Mouse (Mus musculus) right cerebral cortex, postnatal 14 days (tissue): ENCODE results near the gene Reep6.
A peak's percentile ranks its signal among the peaks of the same experiment; 100 is the strongest.
"Not testable (repeated sequence)": the region's sequence is repeated elsewhere in the genome, so short reads cannot be mapped to it uniquely, and the experiment has no call there.

ENCODE experiments used
- DNase-seq: peaks from one replicate; pipeline ENCODE4 v3.0.0; 2022

Gene Reep6

DNA sequence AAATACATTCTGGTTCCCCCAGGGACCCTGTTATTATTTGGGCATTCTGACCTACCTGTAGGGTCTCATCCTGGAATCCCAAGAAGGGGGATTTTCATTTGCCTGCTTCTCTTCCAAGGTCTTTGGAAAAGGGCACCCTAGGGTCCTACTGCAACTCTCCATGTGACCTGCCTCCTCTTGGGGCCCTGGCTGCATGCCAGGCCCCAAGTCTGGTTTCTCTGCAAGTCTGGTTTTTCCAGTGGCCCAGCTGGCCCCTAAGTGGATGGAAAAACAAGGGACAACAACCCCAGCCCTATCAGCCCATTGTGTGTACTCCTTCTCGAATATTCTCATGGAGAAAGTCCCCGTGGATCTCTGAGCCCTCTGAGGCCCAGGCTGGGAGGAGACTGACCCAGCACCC, 1.1 kb downstream of the Reep6 start:
- DNase-seq = no peak

DNA sequence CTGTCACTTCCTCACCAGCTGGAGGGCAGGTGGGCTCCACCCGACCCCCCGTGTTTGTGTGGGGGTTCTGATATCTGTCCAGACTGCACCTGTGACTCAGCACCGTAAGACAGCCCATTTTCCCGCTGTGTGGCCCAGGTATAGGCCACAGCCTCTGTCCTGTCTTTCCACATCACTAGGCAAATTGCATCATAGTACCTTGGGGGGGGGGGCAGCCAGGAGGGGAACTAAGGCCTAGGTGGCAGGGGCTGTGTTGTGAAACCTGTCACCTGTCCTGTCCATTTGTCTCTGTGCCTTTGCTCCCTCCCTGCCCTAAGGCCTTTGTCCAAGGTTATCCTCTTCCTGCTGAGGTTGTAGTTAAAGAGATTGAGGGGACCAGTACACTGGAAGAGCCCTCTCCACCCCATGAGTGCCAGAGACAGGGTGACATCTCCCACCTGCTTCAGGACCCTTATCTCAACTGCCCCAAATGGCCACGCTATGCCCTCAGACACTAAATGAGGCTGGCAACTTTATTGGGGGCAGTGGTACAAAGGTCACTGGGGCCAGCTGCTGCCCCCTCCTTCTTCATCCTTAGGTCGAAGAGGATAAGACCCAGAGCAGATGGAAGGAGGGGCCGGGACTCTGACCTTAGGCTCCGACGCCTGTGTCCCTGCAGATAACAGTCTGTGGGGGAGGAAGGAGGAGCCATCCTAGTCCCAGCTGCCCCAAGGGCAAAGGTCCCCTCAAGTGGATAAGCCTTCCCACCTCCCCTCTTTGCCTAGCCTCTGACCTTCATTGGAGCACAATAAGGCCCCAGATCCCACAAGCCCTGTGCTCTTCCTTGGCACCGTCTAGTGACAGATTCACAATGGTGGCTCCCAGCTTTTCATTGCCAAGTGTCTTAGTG, 2.1 kb downstream of the Reep6 start:
- DNase-seq = no peak

DNA sequence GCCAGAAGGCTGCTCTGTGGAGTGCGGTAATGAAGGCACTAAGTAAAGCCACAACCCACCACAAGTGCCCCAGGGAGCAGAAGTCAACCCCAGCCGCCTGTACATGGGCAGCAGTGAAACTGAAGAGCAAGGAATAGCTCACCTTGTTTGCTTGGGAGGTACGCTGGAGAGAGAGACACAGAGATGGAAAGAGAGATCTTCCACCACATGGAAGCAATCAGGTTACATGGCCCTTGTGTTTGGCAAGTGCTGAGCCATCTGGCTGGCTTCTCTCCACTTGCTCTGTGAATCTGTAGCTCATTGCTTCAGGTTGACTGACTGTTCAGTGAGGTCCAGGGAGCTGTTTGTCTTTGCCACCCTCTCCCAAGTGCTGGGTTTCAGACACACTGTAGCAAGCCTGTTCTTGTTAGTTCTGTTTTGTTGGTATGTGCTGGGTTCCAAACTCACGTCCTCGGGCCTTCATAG, 2.8 kb downstream of the Reep6 start:
- DNase-seq = no peak

DNA sequence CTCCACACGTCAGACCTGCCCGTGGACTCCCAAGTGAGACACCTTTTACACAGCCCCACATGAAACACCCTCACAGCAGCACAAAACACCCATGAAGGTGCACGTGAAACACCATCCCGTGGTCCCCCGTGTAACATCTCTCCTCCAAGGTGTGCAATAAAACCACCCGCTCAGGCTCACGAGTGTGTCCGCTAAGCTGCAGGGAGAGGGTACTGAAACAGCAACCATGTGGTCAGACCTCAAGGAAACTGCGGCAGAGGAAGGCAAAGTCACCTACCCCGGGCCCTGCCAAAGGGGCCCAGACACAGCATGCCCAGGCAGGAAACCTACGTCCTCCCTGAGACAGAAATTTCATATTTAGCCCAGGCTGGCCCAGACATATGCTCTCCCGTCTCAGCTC, 6.5 kb downstream of the Reep6 start:
- DNase-seq = no peak

DNA sequence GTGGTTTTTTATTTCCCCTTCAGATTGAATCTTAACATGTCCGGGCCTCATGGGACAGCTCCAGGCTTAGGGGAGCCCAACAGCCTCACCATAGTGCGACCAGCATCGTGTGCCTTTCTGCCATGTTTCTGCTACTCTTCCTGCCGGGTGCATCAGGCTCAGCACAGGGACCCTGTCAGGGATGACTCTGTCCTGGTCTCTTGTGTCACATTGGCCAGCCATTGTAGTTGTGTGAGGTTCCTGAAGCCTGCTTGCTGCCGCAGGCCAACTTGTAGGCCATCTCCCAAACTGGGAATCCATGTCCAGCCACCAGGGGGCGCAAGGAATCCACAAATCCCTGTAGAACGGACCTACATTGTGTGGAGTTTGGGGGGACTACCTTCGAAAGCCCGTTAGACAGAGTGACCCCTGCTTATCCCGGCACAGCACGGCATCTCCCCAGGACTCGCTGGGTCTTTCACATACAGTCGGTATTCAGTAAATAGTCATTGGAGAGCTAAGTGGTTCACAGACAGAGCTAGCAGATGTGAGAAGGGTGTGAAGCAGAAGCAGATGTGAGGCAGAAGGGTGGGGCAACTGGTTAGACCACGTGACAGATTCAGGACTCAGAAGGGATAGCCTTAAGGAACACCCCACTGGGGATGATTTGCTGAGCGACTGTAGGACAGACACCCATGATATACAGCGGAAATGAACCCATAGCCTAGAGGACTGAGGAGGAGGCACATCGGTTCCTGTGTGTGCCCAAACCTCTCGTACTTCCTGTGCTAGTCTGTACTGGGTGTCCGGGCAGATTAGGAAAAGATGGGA, 10.4 kb downstream of the Reep6 start:
- DNase-seq = peak; percentile 89

DNA sequence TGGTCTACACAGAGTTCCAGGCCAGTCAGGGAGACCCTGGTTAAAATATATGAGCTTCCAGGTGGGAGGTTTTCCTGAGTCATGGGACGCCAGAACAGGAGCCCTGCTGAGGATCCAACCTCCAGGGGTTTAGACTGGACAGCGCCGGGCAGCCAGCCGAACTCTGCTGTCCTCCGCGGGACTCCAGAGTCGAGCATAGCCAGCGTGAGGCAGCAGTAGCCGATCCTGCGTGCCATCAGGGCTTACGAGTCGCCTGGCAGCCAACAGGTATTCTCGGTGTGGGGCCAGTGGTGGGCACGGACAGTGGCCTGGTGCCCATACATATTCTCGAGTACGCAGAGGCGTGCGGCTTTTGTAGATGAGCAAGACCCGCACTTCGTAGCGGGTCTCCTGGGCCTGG, 11.3 kb downstream of the Reep6 start:
- DNase-seq = no peak

DNA sequence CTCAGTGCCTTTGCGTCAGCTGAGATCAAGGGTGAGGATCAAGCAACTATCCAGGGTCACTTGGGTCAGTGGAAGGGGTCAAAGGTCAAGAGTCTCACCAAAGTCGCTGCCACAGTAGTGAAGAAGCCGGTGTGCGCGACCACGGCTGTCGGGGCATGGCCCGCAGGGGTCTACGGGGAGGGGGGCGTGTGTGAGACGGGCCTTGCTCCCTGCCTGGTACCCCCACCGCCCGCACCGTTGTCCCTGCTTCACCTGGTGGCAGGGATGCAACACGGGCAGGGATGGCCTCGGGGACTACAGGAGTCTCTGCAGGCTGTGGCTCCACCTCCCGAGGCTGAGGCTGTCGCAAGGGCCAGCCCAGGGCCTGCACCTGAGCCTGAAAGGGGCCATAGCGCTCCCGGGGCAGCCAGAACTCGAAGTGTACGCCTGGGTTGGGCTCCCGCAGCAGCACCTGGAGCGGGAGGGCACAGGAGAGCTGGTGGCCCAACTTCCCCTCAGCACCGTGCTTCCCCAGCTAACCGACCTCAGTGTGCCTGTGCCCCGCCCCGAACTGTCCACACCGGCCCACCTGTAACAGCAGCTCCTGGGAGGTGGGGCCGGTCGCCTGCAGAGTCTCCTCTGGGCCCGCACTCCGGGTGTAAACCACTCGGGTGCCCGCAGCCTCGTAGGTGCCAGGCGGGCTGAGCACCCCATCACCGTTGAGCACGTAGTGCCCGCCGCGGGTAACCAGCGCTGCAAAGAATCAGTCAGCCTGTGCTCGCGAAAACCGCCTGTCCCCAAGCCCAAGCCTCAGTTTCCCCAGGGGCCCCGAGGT, 11.9 kb downstream of the Reep6 start:
- DNase-seq = no peak

DNA sequence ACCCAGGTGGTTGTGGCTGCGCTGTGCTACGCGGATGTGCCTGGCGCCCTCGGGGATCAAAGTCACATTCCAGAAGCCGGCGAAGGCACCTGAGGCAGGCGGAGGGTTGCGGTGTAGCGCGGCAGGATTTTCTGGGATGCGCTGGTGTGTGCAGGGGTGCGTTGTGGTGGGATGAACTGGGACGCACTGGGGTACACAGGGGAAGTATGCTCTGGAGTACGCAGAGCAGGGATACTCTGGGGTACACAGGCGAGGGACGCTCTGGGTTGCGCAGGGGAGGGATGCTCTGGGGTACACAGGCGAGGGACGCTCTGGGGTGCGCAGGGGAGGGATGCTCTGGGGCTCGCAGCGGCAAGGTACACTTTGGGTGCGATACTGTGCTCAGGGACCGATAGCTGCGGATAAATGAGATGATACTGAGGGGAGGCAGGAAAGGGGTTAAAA, 12.6 kb downstream of the Reep6 start:
- DNase-seq = no peak

DNA sequence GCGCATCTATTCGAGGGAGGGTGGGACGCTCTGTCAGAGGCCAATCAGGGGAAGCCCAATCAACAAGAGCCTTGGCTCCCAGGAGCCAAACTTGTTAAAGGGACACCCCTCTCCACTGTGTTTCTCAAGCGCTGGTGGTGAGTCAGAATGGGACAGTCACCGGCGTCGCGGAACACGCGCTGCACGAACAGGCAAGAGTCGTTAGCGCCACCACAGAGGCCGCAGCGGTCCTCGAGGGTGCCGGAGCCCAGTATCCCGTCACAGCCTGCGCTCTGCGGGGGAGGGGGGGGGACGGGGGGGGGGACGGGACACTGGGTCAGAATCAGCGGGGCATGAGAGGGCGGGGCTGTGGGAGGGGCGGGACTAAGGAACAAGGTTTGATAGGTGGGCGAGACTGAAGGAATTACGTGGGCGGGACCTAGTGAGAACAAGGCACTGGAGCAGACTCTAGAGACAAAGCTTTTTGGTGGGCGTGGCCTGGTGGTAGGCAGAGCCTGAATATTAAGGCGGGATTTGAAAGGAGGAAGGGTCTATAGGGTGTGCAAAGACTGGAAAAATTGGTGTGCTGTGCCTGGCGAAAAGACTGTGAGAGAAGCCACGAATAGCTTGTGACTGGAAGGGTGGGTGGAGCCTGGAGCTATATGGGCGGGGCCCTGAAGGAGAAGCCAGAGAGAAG, 13.1 kb downstream of the Reep6 start:
- no peak for DNase-seq

DNA sequence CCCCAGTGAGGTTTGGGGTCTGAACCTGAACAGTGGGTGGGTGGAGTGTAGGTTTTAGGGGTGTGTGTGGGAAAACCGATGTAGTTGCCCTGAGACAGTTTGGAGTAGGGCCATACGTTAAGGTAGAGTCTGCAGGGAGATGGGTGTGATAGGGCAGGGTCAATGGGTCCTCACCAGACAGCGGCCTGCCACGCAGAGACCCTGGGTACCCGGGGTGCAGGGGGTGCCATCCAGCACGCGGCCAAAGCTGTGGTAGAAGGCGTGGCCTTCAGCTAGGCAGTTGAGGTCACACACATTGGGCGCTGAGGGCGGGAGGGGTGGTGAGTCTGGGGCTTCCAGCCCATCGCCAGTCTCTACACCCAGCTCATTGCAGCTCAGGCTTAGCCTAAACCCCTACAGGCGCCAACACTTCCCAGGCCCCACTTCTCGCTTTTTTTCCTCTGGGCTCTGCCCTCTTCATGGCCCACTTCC, 13.7 kb downstream of the Reep6 start:
- DNase-seq = no peak

DNA sequence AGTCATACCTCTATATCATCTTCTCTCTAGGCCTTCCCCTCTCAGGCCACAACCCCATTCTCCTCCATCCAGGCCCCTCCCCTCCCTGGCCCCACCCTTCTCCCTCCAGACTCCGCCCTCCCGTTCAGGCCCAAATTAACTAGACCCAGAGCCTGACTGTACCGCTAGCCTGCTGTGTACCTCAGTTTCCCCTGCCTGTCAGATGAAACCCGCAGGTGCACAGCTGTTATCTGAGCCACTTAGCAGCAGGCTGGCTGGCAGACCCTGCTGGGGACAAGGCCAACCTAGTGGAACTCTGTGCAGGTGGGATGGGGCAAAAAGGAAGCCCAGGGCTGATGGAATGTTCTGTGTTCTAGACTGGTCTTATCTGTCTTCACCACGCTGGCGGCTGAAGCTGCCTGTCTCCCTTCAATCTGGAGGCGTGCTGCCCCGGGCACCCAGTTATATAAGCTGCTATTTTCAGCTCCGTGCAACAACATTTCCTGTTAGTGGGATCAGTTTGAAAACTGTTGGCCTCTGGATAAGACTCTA, 14.4 kb downstream of the Reep6 start:
- DNase-seq = no peak

DNA sequence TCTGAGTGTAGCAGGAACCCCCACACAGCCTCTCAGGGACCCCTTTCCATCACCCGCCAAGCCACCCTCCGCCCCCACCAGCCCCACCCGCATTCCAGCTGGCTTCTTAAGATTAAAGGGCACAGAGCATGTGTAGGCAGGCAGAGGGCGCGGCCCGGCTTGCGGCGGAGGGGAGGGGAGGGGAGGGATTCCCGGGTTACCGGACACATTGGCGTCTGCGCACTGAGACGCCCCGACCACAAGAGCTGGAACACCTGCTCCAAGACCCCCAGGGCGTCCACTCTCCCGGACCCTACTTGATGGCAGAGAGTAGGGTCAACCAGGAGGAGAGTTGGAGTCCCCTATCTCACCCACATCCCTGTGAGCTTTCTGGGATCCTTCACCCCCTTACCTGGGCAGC, 15.4 kb downstream of the Reep6 start:
- DNase-seq = no peak

DNA sequence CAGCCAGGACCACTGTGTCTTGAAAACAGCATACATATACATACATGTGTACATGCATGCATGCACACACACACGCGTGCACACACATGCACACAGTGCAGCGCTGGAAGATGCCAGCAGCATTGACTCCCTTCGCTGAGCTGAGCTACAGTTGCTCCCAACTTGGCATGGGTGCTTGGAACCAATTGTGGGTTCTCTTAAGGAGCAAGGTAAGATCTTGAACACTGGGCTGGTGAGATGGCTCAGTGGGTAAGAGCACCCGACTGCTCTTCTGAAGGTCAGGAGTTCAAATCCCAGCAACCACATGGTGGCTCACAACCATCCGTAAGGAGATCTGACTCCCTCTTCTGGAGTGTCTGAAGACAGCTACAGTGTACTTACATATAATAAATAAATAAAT, 16.2 kb downstream of the Reep6 start:
- DNase-seq = not testable (repeated sequence)

DNA sequence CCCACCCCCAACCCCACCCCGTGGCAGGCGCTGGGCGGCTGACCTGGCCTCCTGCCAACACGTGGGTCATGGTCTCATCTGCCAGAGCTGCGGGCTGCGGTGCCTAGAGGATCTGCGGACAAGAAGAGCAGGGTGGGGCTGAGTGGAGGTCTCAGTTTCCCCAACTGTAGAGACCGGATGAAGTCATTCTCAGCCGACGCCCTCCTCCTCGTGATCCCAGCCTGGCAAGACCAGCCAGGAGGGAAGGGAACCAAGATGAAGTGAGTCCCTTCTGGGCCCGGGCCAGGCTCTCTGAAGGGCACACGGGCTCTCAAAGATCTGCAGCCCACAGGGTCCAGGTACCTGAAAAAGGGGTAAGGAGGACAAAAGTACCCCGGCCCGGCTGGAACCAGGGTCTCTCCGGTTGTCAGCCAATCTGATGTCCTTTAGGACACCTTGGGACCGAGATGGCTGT, 17.8 kb downstream of the Reep6 start:
- DNase-seq = no peak

DNA sequence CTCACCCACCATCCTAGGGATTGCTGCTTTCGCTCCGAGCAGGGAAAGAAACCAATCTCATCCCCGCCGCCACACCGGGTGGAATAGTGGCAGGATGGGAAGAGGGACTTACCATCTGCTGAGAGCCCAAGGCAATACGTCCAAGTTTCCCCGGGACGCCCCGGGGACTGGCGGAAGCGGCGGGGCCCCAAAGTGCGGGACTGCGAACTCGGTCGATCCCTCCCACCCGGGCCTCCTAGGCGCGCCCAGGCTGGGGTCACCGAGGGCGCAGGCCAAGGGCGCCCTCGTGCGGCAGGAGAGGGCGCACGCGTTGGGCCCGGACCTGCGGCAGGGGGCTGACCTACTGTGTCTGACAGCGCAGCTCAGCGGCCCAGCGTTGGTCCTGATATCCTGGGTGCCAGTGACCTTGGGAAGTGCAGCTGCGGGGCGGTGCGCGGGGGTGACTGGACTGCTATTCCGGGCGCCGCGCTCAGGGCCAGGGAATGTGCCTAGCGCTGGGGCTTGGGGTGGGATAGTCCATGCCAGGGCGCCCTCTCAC, 18.6 kb downstream of the Reep6 start, which contains the start of gene Adamtsl5:
TSS of gene Adamtsl5 (minus strand) at position 169 of the 538 bp plus-strand sequence.
- DNase-seq = no peak

DNA sequence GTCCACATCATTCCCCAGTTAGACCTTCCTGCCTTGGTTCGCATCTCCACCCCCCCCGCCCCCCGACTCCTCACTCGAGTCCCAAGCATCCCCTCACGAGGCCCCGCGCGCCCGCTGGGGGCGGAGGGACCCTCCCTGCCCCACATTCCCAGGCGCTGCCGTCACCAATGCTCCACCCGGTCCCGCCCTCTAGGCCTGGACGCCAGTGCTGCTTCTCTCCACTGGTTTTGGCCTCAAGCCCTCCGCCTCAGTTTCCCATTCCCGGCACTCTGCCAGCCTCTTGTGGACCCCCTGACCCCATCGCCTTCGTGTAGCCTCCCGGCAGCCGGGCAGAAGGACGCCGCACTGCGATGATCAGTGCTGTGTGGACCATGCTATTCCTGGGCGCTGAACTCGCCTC, 19.2 kb downstream of the Reep6 start:
- no peak for DNase-seq

DNA sequence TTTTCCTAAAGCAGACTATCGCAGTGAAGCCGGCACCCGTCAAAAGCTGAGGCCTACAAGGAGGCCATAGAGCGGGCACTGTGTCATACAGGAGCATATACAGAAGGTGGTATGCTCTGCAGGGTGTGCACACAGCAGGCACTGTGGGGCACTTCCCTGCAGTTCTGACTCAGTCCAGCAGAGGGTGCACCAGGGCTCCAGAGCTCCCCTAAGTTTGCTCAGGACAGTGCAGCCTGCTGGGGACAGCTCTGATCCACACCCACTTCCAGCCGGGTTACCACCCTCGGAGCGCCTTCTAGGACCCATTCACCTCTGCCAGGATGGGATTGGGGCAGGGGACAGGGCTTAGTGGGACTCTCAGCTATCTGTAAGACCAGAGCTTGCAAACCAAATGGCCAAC, 20.5 kb downstream of the Reep6 start:
- peak; percentile 86 for DNase-seq

DNA sequence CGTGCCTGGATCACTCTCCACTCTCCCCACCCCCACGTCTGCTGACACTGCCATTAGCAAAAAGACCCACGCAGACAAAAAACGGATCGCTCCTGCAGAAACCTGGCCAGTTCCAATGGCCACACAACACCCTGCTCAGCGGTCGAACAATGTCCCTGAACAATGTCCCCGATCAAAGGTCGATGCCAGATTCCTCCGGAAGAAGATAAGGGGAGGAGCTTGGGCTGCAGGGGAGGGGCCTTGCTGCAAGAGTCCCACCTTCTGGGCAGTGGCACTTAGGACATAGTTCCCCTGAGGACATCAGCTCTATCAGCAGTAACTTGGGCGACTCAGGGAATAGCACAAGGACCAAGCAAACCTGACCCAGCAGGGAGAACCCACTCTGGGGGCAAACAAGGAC, 22.1 kb downstream of the Reep6 start:
- no peak for DNase-seq

DNA sequence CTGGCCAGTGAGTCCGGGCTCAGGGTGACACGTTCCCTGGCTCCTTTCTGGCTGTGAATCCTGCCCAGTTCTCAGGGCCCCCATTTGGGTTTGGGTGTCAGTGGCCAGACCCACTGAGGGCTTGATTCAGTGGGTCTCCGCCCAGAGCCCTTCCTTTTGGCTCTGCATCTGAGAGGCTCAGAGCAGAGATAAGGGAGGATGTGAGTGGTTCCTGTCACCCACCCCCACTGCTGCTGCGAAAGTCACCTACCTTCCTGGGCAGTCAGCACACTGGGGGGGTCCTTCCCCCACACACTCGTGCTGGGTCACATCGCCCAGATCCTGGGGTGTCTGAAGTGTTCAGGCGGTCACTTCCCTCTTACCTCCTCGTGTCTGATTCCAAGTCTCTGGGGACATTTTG, 23.0 kb downstream of the Reep6 start:
- no peak for DNase-seq

DNA sequence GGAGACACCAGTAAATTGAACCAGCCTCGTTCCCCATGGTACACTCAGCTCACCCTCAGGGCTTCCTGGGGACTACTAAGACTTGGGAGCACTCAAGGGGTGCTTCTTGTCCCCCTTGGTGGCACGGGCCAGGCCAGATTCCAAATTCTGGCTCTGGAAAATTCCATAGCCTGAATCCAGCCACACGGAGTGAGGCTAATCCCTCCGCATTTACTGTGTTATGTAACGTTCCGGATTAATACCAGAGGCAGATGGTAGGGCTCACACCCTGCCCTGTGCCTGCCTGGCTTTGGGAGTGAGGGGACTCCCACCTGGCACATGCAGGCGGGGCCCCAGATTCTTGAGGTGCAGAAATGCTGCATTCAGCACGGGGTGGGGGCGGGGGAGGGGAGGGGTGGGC, 25.7 kb downstream of the Reep6 start:
- DNase-seq = no peak

DNA sequence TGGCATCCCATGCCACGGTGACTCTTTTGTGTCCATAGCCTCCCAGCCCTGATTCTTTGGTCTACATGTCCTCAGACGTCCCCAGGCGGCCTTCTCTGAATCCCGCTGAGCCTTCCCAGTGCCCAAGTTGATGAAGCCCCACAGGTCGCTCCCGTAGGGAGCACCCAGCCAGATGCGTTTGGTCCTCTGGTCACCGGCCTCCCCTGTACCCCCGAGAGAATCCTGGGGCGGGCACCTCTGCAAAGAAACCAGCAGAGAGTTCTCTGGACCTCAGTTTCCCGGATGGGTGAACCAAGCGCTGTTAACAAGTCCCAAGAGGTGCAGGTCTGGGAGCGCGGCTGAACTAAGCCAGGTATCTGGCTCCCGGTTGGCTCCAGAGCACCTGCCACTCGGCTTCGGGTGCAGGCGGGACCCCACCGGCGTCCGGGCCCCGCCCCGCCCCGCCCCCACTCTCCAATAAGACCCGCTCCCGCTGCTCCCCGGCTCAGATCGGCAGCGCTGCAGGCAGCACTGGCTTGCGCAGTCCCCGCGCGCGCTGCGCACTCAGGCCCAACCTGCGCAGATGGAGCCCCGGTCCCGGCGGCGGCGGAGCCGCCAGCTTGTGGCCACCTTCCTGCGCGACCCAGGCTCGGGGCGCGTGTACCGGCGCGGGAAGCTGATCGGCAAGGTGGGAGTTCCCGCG, 26.4 kb downstream of the Reep6 start, which contains the start of gene Plk5:
TSS of gene Plk5 (plus strand) at position 459 of the 682 bp plus-strand sequence.
- no peak for DNase-seq
